ENCODE assay signal across 8 mouse cellular contexts in the genomic region with DNA sequence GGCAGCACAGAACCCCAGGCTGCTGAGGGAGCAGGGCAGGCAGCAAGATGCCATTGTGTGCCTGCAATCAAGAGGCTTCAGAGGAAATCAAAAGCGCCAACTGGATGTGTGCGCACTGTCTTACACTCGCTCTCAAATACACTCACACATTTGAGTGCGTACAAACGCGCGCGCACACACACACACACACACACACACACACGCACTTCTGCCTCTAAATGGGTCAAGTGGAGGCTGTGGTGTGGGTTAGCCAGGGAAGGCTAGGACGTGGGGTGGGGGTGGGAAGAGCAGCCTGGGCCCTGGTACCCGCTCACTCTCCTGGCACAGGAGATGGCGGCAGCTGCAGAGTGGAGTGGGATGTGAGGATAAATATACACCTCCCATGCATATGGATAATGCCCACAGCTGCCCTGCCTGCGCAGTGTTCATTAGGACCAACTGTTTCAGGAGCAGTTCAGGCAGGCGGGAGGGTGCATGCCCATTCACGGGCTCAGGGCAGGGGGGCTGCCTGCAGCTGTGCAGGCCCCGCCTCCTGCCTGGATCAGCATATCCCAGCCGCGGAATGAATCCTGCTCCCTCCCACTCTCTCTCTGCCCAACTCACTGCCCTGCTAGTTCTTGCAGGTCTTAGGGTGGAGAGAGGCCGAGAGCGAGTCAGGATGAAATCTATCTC. TPM values are rescaled to one million over a fixed set of nuclear protein-coding genes. Genes with fewer than 3 reads are reported as not detected.
DNase-seq lines count a peak whose midpoint lies in the region; ATAC-seq and TF ChIP-seq lines count a peak whose summit lies in the region.

No protein-coding gene starts in this region.

- H3K27me3 ChIP-seq in embryonic facial prominence, embryonic 10.5 days (replicated peaks; ENCODE audit: low read depth, poor library complexity, severe bottlenecking) = no peaks in the 10 kb centered on the region; the same call in 1 of the 2 replicates
- no peaks in the 10 kb centered on the region for H3K27me3 ChIP-seq in heart, embryonic 14.5 days (ENCODE audit: control insufficient read depth, insufficient read depth, low read length)
- peaks cover 6% of the 10 kb centered on the region; the same call in 1 of the 2 replicates for H3K27me3 ChIP-seq in liver, postnatal 0 days (ENCODE audit: insufficient read depth, low read length)

- TF ChIP-seq EP300 in liver, postnatal 0 days (IDR thresholded peaks at IDR 0.05; ENCODE audit: low read depth) = no peak

- H3K27ac ChIP-seq in embryonic facial prominence, embryonic 10.5 days (replicated peaks) = peak overlapping the region; percentile 82
- peak overlapping the region; percentile 72 to 75 for H3K27ac ChIP-seq in heart, embryonic 14.5 days (replicated peaks in 1 of 2; ENCODE audit: control insufficient read depth in 1 of 2, insufficient read depth in 1 of 2, low read depth in 2 of 2, low read length in 2 of 2)
- H3K27ac ChIP-seq in liver, postnatal 0 days (ENCODE audit: low read depth) = peak overlapping the region; percentile 37; the same call in 1 of the 2 replicates

- H3K9me3 ChIP-seq in embryonic facial prominence, embryonic 10.5 days = no peaks in the 10 kb centered on the region
- no peaks in the 10 kb centered on the region for H3K9me3 ChIP-seq in heart, embryonic 14.5 days (ENCODE audit: control insufficient read depth, low read length)
- no peaks in the 10 kb centered on the region for H3K9me3 ChIP-seq in liver, postnatal 0 days (ENCODE audit: low read length)

- H3K9ac ChIP-seq in heart, embryonic 14.5 days (ENCODE audit: low read length) = peak overlapping the region; percentile 57
- no peak overlapping the region for H3K9ac ChIP-seq in liver, postnatal 0 days (replicated peaks)

- peaks cover 94% of the 10 kb centered on the region for H3K4me1 ChIP-seq in embryonic facial prominence, embryonic 10.5 days
- H3K4me1 ChIP-seq in heart, embryonic 14.5 days (ENCODE audit: control insufficient read depth in 2 of 2, insufficient read depth in 2 of 2, low read length in 2 of 2) = peaks cover 51 to 72% of the 10 kb centered on the region in 2 experiments
- H3K4me1 ChIP-seq in liver, postnatal 0 days (ENCODE audit: insufficient read depth) = peaks cover 36% of the 10 kb centered on the region

- H3K4me3 ChIP-seq in embryonic facial prominence, embryonic 10.5 days = peak overlapping the region; percentile 49
- peak overlapping the region; percentile 16 to 34 for H3K4me3 ChIP-seq in heart, embryonic 14.5 days (ENCODE audit: control insufficient read depth in 1 of 2, insufficient read depth in 1 of 2, low read depth in 1 of 2, low read length in 2 of 2)
- no peak overlapping the region for H3K4me3 ChIP-seq in liver, postnatal 0 days (ENCODE audit: low read depth, low read length)

- peak overlapping the region; percentile 64 for H3K4me2 ChIP-seq in heart, embryonic 14.5 days (ENCODE audit: low read length)
- H3K4me2 ChIP-seq in liver, postnatal 0 days (ENCODE audit: low read depth, low read length) = peak overlapping the region; percentile 39

- peak; percentile 71 for DNase-seq in ovary, postnatal 36 days (ENCODE audit: low spot score)
- DNase-seq in ovary, postnatal 10 days (ENCODE audit: low spot score) = no peak
- DNase-seq in embryonic facial prominence, embryonic 10.5 days (ENCODE audit: low spot score) = peak; percentile 86
- DNase-seq in kidney, postnatal 4 days = peak; percentile 81 to 91
- DNase-seq in liver, postnatal 0 days = no peak
- DNase-seq in right cerebral cortex, adult 2 months (ENCODE audit: low spot score in 2 of 2) = peak; percentile 76 to 83
- no peak for DNase-seq in spleen, postnatal 14 days (ENCODE audit: low spot score in 2 of 2)

- WGBS in embryonic facial prominence, embryonic 10.5 days = 5% methylated on average over 20 of the region's 20 CpGs
- WGBS in heart, embryonic 14.5 days = 6% methylated on average over 20 of the region's 20 CpGs
- WGBS in liver, postnatal 0 days (ENCODE audit: insufficient replicate concordance) = 15% methylated on average over 20 of the region's 20 CpGs

- peak; percentile 72 for ATAC-seq in heart, embryonic 14.5 days (ENCODE audit: insufficient number of reproducible peaks, insufficient read depth, low FRiP score, low read depth)
- no peak for ATAC-seq in liver, postnatal 0 days

- TF ChIP-seq CTCF in liver, postnatal 0 days (IDR thresholded peaks at IDR 0.05; ENCODE audit: low read depth) = no peak

- no peaks in the 10 kb centered on the region for H3K36me3 ChIP-seq in embryonic facial prominence, embryonic 10.5 days (replicated peaks)
- H3K36me3 ChIP-seq in heart, embryonic 14.5 days (ENCODE audit: control insufficient read depth, insufficient read depth, low read length) = no peaks in the 10 kb centered on the region
- H3K36me3 ChIP-seq in liver, postnatal 0 days (replicated peaks; ENCODE audit: insufficient read depth, low read length) = no peaks in the 10 kb centered on the region

RNA-seq across cellular contexts. Expression of a gene that starts 22.1 kb away (rescaled TPM):
- polyA plus RNA-seq in embryonic facial prominence, embryonic 10.5 days (2016; fragmentation: Nextera tagmentation; extraction: Ambion mirVana) = 19.5 and 20.9 TPM in 2 replicates
- 23.4 TPM in 2 replicates for polyA plus RNA-seq in heart, embryonic 14.5 days (2014; fragmentation: Nextera tagmentation; extraction: Ambion mirVana)
- polyA plus RNA-seq in liver, postnatal 0 days (2015; fragmentation: Nextera tagmentation; extraction: Ambion mirVana) = 7.9 and 9.8 TPM in 2 replicates

RNA-seq across cellular contexts. Expression of a gene that starts 49.4 kb away (rescaled TPM):
- polyA plus RNA-seq in embryonic facial prominence, embryonic 10.5 days (2016; fragmentation: Nextera tagmentation; extraction: Ambion mirVana) = 196 and 200 TPM in 2 replicates
- polyA plus RNA-seq in heart, embryonic 14.5 days (2014; fragmentation: Nextera tagmentation; extraction: Ambion mirVana) = 54.4 and 72.5 TPM in 2 replicates
- polyA plus RNA-seq in liver, postnatal 0 days (2015; fragmentation: Nextera tagmentation; extraction: Ambion mirVana) = 17.0 and 17.1 TPM in 2 replicates

RNA-seq across cellular contexts. Expression of a gene that starts 49.5 kb away (rescaled TPM):
- 21.0 and 22.6 TPM in 2 replicates for polyA plus RNA-seq in embryonic facial prominence, embryonic 10.5 days (2016; fragmentation: Nextera tagmentation; extraction: Ambion mirVana)
- 8.0 and 8.8 TPM in 2 replicates for polyA plus RNA-seq in heart, embryonic 14.5 days (2014; fragmentation: Nextera tagmentation; extraction: Ambion mirVana)
- polyA plus RNA-seq in liver, postnatal 0 days (2015; fragmentation: Nextera tagmentation; extraction: Ambion mirVana) = 63.0 and 63.4 TPM in 2 replicates

Comparison
In these comparisons a context has a peak if more than half of its experiments do, and no peak if none do; other contexts are left out.
1. DNase-seq: peak in ovary, postnatal 36 days (single experiment), embryonic facial prominence, embryonic 10.5 days (single experiment), kidney, postnatal 4 days (2 of 2) and right cerebral cortex, adult 2 months (2 of 2); none in ovary, postnatal 10 days (single experiment), liver, postnatal 0 days (single experiment) and spleen, postnatal 14 days (0 of 2).
2. Peak in every context shown above with its lines, with median percentiles within 50 percentile points of each other: H3K27ac ChIP-seq.